Mouse (Mus musculus): ENCODE results near the gene Nap1l1.
"Not testable (repeated sequence)": the region's sequence is repeated elsewhere in the genome, so short reads cannot be mapped to it uniquely, and the experiment has no call there.

Gene Nap1l1

GRCm38 (mm10) chr10:111479599-111479998, 6.6 kb downstream of the Nap1l1 start:
- DNase-seq (ENCODE audit: low spot score in 2 of 2), result no peak

- no peak for DNase-seq (ENCODE audit: low spot score in 2 of 2)
These were observed 9.6 kb downstream of the Nap1l1 start for GRCm38 (mm10) chr10:111482654-111483053.

- DNase-seq (ENCODE audit: low spot score in 2 of 2), result no peak
These were observed 11.1 kb downstream of the Nap1l1 start for GRCm38 (mm10) chr10:111484079-111484478.

GRCm38 (mm10) chr10:111488793-111489192, 15.8 kb downstream of the Nap1l1 start:
- no peak for DNase-seq (ENCODE audit: low spot score in 2 of 2)

GRCm38 (mm10) chr10:111490079-111490478, 17.1 kb downstream of the Nap1l1 start:
- DNase-seq (ENCODE audit: low spot score in 2 of 2), result not testable (repeated sequence)

GRCm38 (mm10) chr10:111495888-111496287, 22.9 kb downstream of the Nap1l1 start:
- no peak for DNase-seq (ENCODE audit: low spot score in 2 of 2)

GRCm38 (mm10) chr10:111499892-111500291, 26.9 kb downstream of the Nap1l1 start:
- DNase-seq (ENCODE audit: low spot score in 2 of 2), result no peak

- DNase-seq (ENCODE audit: low spot score in 2 of 2), result peak; percentile 53 to 80
These were observed 30.0 kb downstream of the Nap1l1 start for GRCm38 (mm10) chr10:111503071-111503470.

- no peak for DNase-seq (ENCODE audit: low spot score in 2 of 2)
These were observed 30.7 kb downstream of the Nap1l1 start for GRCm38 (mm10) chr10:111503716-111504115.

GRCm38 (mm10) chr10:111504606-111505005, 31.6 kb downstream of the Nap1l1 start:
- no peak for DNase-seq (ENCODE audit: low spot score in 2 of 2)

- DNase-seq (ENCODE audit: low spot score in 2 of 2), result no peak
These were observed 32.4 kb downstream of the Nap1l1 start for GRCm38 (mm10) chr10:111505406-111505805.

GRCm38 (mm10) chr10:111506101-111506925, 33.3 kb downstream of the Nap1l1 start, which contains the start of gene Phlda1:
Phlda1 (plus strand) TSS chr10:111506286.
- peak; percentile 94 to 96 for DNase-seq (ENCODE audit: low spot score in 2 of 2)

- DNase-seq (ENCODE audit: low spot score in 2 of 2), result peak in 1 of 2 experiments; percentile 39
These were observed 34.0 kb downstream of the Nap1l1 start for GRCm38 (mm10) chr10:111506926-111507459.

GRCm38 (mm10) chr10:111507460-111508211, 34.6 kb downstream of the Nap1l1 start:
- DNase-seq (ENCODE audit: low spot score in 2 of 2), result peak; percentile 37 to 71

GRCm38 (mm10) chr10:111508324-111509080, 35.5 kb downstream of the Nap1l1 start:
- no peak for DNase-seq (ENCODE audit: low spot score in 2 of 2)

GRCm38 (mm10) chr10:111509103-111509784, 36.2 kb downstream of the Nap1l1 start:
- no peak for DNase-seq (ENCODE audit: low spot score in 2 of 2)

- no peak for DNase-seq (ENCODE audit: low spot score in 2 of 2)
These were observed 37.0 kb downstream of the Nap1l1 start for GRCm38 (mm10) chr10:111509981-111510380.

- no peak for DNase-seq (ENCODE audit: low spot score in 2 of 2)
These were observed 37.8 kb downstream of the Nap1l1 start for GRCm38 (mm10) chr10:111510798-111511197.

GRCm38 (mm10) chr10:111512036-111512568, 39.1 kb downstream of the Nap1l1 start:
- no peak for DNase-seq (ENCODE audit: low spot score in 2 of 2)

- DNase-seq (ENCODE audit: low spot score in 2 of 2), result no peak
These were observed 41.4 kb downstream of the Nap1l1 start for GRCm38 (mm10) chr10:111514282-111514885.
